Mouse (Mus musculus) E14TG2a.4 (cell line): ENCODE measurements at regions not wholly inside any gene's neighbourhood (a gene's known extent, or its start where the extent isn't known, plus 50 kb on each side); places are given as distances from the start of the nearest gene placed in this dataset.
A peak's percentile ranks its signal among the peaks of the same experiment; 100 is the strongest.

ENCODE experiments used
- H3K27me3 ChIP-seq: 2 replicates; pipeline ENCODE4 v1.6.1; 2014; ENCODE audit warnings: low read length, control low read depth; ENCODE audit not compliant: insufficient read depth
- H3K36me3 ChIP-seq: 2 replicates; pipeline ENCODE4 v1.6.1; 2014; ENCODE audit warnings: low read length, control low read depth; ENCODE audit not compliant: insufficient read depth
- H3K4me1 ChIP-seq: replicated peaks from 2 replicates; pipeline ENCODE4 v1.6.1; 2014; ENCODE audit warnings: low read depth, low read length, control low read depth
- H3K4me3 ChIP-seq: replicated peaks from 2 replicates; pipeline ENCODE4 v1.5.1; 2014; ENCODE audit warnings: mild to moderate bottlenecking, low read length
- H3K9me3 ChIP-seq: 2 replicates; pipeline ENCODE4 v1.6.1; 2014; ENCODE audit warnings: low read length, control low read depth
- CTCF ChIP-seq: conservative IDR thresholded peaks from 2 replicates; pipeline ENCODE4 v1.5.1; 2014; ENCODE audit warnings: low read length
- NANOG ChIP-seq: IDR thresholded peaks from 2 replicates; pipeline ENCODE4 v1.6.1; 2014; ENCODE audit warnings: borderline replicate concordance, low read length, mixed read lengths
- POU5F1 ChIP-seq: IDR thresholded peaks from 2 replicates; pipeline ENCODE4 v1.6.1; 2014; ENCODE audit warnings: low read length, borderline replicate concordance

- Histone ChIP-seq H3K9me3 (peaks cover 8% of the 10 kb centered on the region; the same call in 1 of the 2 replicates), H3K36me3 (no peaks in the 10 kb centered on the region), H3K4me3 (no peak overlapping the region), H3K4me1 (peaks cover 8% of the 10 kb centered on the region; the same call in 1 of the 2 replicates), H3K27me3 (no peaks in the 10 kb centered on the region)
- TF ChIP-seq CTCF (no peak), NANOG (no peak), POU5F1 (no peak)
These were observed 591.6 kb downstream of the Tmem132b start for GRCm38 (mm10) chr5:126123216-126123615.

DNA sequence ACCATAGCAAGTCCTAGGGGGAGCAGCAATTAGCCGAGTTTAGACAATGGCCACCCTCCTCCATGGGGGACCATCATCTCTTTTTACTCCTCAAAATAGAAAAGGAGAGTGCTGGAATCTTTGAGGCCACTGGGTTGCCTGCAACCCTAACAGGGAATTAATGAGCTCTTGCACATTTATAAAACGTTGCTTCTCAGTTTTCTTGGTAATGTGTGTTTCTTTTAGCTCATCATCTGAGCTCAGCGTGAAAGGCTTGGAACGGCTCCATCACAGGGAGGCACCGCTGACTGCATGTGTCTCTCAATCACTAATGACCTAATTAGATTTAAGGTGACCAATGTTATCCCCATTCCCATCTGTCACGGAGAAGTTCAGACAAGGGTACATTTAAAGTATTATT lies 595.9 kb downstream of the Tmem132b start:
- peaks cover 11% of the 10 kb centered on the region; the same call in 1 of the 2 replicates for H3K4me1 ChIP-seq
- no peaks in the 10 kb centered on the region for H3K9me3 ChIP-seq
- TF ChIP-seq CTCF = no peak
- TF ChIP-seq POU5F1 = no peak
- TF ChIP-seq NANOG = no peak
- H3K27me3 ChIP-seq = no peaks in the 10 kb centered on the region
- no peaks in the 10 kb centered on the region for H3K36me3 ChIP-seq
- H3K4me3 ChIP-seq = no peak overlapping the region

DNA sequence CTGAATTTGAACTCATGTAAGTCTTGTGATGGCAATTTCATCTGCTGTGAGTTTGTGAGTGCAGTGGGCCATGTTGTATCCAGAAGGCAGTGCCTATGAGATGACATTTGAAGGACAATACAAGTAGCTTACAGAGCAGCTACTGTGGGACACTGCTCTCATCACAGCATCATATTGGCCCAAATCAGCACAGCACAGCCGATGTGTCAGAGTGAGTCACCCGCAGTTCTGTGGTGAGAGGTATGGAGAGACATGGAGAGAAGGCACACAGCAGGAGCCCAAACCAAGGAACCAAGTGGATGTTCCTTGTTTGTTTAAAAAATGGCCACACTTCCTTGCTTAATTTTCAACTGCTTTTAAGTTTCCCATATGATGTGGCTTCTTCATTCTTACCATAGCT lies 617.3 kb downstream of the Tmem132b start:
- H3K27me3 ChIP-seq = no peaks in the 10 kb centered on the region
- no peaks in the 10 kb centered on the region for H3K36me3 ChIP-seq
- no peaks in the 10 kb centered on the region for H3K4me1 ChIP-seq
- H3K4me3 ChIP-seq = no peak overlapping the region
- TF ChIP-seq CTCF = no peak
- TF ChIP-seq POU5F1 = no peak
- TF ChIP-seq NANOG = no peak
- H3K9me3 ChIP-seq = peaks cover 12% of the 10 kb centered on the region

GRCm38 (mm10) chr5:126155216-126155880 lies 623.8 kb downstream of the Tmem132b start:
- no peaks in the 10 kb centered on the region for H3K27me3 ChIP-seq
- peaks cover 12% of the 10 kb centered on the region for H3K4me1 ChIP-seq
- H3K36me3 ChIP-seq = no peaks in the 10 kb centered on the region
- H3K4me3 ChIP-seq = no peak overlapping the region
- TF ChIP-seq NANOG = peak; percentile 5; the same call in 1 of the 2 replicates
- no peak for TF ChIP-seq POU5F1
- H3K9me3 ChIP-seq = no peaks in the 10 kb centered on the region

- no peak for TF ChIP-seq NANOG
- no peak for TF ChIP-seq CTCF
- TF ChIP-seq POU5F1 = no peak
- no peaks in the 10 kb centered on the region for H3K4me1 ChIP-seq
- H3K4me3 ChIP-seq = no peak overlapping the region
- H3K36me3 ChIP-seq = no peaks in the 10 kb centered on the region
- no peaks in the 10 kb centered on the region for H3K27me3 ChIP-seq
- H3K9me3 ChIP-seq = no peaks in the 10 kb centered on the region
These were observed 654.5 kb downstream of the Tmem132b start for GRCm38 (mm10) chr5:126186111-126186510.

- Histone ChIP-seq H3K27me3 (no peaks in the 10 kb centered on the region), H3K36me3 (no peaks in the 10 kb centered on the region), H3K9me3 (no peaks in the 10 kb centered on the region), H3K4me3 (no peak overlapping the region), H3K4me1 (0 out of 2 replicates have a peak, but pooled peaks cover 4% of the 10 kb centered on the region)
- TF ChIP-seq POU5F1 = no peak
- no peak for TF ChIP-seq NANOG
- no peak for TF ChIP-seq CTCF
These were observed 668.3 kb downstream of the Tmem132b start for GRCm38 (mm10) chr5:126199876-126200275.

- no peaks in the 10 kb centered on the region for H3K27me3 ChIP-seq
- no peak for TF ChIP-seq NANOG
- peak; percentile 48 for TF ChIP-seq CTCF
- H3K36me3 ChIP-seq = no peaks in the 10 kb centered on the region
- no peak overlapping the region for H3K4me3 ChIP-seq
- H3K9me3 ChIP-seq = no peaks in the 10 kb centered on the region
- 0 out of 2 replicates have a peak, but pooled peaks cover 4% of the 10 kb centered on the region for H3K4me1 ChIP-seq
These were observed 670.0 kb downstream of the Tmem132b start for GRCm38 (mm10) chr5:126201535-126201934.

GRCm38 (mm10) chr5:126201996-126202395 lies 670.4 kb downstream of the Tmem132b start:
- Histone ChIP-seq H3K4me3 (no peak overlapping the region), H3K36me3 (no peaks in the 10 kb centered on the region), H3K4me1 (0 out of 2 replicates have a peak, but pooled peaks cover 4% of the 10 kb centered on the region), H3K9me3 (no peaks in the 10 kb centered on the region), H3K27me3 (no peaks in the 10 kb centered on the region)
- TF ChIP-seq CTCF = no peak
- no peak for TF ChIP-seq POU5F1
- no peak for TF ChIP-seq NANOG

GRCm38 (mm10) chr5:126217016-126217415 lies 685.4 kb downstream of the Tmem132b start:
- Histone ChIP-seq H3K27me3 (peaks cover 3% of the 10 kb centered on the region), H3K4me3 (no peak overlapping the region), H3K9me3 (peaks cover 8% of the 10 kb centered on the region; the same call in 1 of the 2 replicates), H3K36me3 (no peaks in the 10 kb centered on the region), H3K4me1 (no peaks in the 10 kb centered on the region; the same call in 1 of the 2 replicates)
- TF ChIP-seq POU5F1 (no peak), CTCF (no peak), NANOG (no peak)
